Mouse (Mus musculus): ENCODE data around the gene Olfr65. TPM values are rescaled to one million over a fixed set of nuclear protein-coding genes. Genes with fewer than 3 reads are reported as not detected.

Gene Olfr65
- not detected in 2 replicates for polyA plus RNA-seq (2012; rRNA removed)
- not detected in 2 replicates for polyA plus RNA-seq (2014; fragmentation: Nextera tagmentation; extraction: Ambion mirVana)

DNA sequence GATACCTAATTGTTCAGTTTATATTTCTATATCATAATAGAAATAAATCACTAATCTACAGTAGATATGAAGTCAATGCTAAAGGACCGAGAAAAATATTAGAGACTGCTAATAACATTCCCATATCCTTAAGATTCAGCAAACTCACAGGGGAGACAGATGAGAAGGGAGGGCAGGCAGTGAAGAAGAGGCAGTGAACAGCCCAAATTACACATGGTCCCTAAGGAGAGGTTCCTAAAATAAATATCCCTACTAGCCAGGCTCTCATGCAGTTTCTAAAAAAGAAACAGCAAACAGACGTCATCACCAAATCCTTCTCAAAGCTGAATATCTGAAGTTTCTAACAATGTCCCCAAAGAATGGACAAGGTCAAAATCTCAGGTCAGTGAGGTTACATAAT, at the start of gene Olfr65:
Olfr65 (plus strand) TSS at position 301 of the 400 bp plus-strand sequence.
- Histone ChIP-seq H3K27me3 (ENCODE audit: control insufficient read depth, insufficient read depth, low read length) (no peaks in the 10 kb centered on the region; the same call in 1 of the 2 replicates), H3K4me2 (ENCODE audit: low read depth) (no peak within 1 kb of the TSS), H3K9ac (replicated peaks) (no peak within 1 kb of the TSS), H3K27ac (no peak within 1 kb of the TSS), H3K36me3 (replicated peaks; ENCODE audit: control insufficient read depth, insufficient read depth, low read depth) (no peaks in the 10 kb centered on the region), H3K4me3 (ENCODE audit: insufficient read depth in 1 of 2, low read depth in 2 of 2, low read length in 2 of 2) (no peak within 1 kb of the TSS), H3K9me3 (ENCODE audit: control insufficient read depth, low read length) (no peaks in the 10 kb centered on the region), H3K4me1 (replicated peaks; ENCODE audit: control insufficient read depth in 2 of 2, insufficient read depth in 2 of 2, low read length in 1 of 2) (peaks cover 0 to 2% of the 10 kb centered on the region in 2 experiments; a peak in 3 of 4 replicates)
- WGBS (ENCODE audit: insufficient replicate concordance), result 65% methylated on average over 2 of the region's 2 CpGs
- no peak for TF ChIP-seq EP300 (IDR thresholded peaks at IDR 0.05; ENCODE audit: low read depth)
- no peak for TF ChIP-seq CTCF (IDR thresholded peaks at IDR 0.05; ENCODE audit: low read depth)
- ATAC-seq (ENCODE audit: insufficient read depth) (no peak), DNase-seq (ENCODE audit: low read depth in 3 of 3, low spot score in 3 of 3) (no peak)

DNA sequence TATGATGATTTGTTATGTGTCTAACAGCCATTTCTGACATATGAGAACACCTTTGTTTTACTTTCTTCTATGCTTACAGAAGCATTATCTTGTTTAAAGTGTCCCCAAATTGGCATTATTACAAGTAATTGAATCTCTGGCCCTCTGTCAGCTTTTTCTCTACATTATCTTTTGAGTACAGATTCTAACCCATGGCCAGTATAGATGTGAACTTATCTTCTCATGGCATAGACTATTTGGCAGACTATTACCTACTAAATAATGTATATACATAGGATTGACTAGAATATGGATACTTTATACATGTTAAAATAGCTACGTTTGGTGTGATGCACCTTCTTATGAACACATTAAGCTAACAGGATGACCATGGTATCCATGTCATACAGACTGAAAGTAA, 48.6 kb upstream of the Olfr65 start:
- no peak for TF ChIP-seq CTCF (IDR thresholded peaks at IDR 0.05; ENCODE audit: low read depth)
- TF ChIP-seq EP300 (IDR thresholded peaks at IDR 0.05; ENCODE audit: low read depth), result peak; percentile 78
- H3K4me1 ChIP-seq (replicated peaks; ENCODE audit: control insufficient read depth in 2 of 2, insufficient read depth in 2 of 2, low read length in 1 of 2), result peaks cover 33% of the 10 kb centered on the region in 2 experiments
- H3K27ac ChIP-seq, result peak overlapping the region; percentile 70
- no peaks in the 10 kb centered on the region for H3K27me3 ChIP-seq (ENCODE audit: control insufficient read depth, insufficient read depth, low read length)
- DNase-seq (ENCODE audit: low read depth in 3 of 3, low spot score in 3 of 3) (no peak), ATAC-seq (ENCODE audit: insufficient read depth) (no peak; the same call in 1 of the 2 replicates)
- peak overlapping the region; percentile 16; the same call in 1 of the 2 replicates for H3K9ac ChIP-seq (replicated peaks)
- 38% methylated on average over 1 of the region's 1 CpGs for WGBS (ENCODE audit: insufficient replicate concordance)
- no peaks in the 10 kb centered on the region for H3K9me3 ChIP-seq (ENCODE audit: control insufficient read depth, low read length)
- no peaks in the 10 kb centered on the region for H3K36me3 ChIP-seq (replicated peaks; ENCODE audit: control insufficient read depth, insufficient read depth, low read depth)
- H3K4me3 ChIP-seq (ENCODE audit: insufficient read depth in 1 of 2, low read depth in 2 of 2, low read length in 2 of 2), result no peak overlapping the region
- H3K4me2 ChIP-seq (ENCODE audit: low read depth), result no peak overlapping the region

DNA sequence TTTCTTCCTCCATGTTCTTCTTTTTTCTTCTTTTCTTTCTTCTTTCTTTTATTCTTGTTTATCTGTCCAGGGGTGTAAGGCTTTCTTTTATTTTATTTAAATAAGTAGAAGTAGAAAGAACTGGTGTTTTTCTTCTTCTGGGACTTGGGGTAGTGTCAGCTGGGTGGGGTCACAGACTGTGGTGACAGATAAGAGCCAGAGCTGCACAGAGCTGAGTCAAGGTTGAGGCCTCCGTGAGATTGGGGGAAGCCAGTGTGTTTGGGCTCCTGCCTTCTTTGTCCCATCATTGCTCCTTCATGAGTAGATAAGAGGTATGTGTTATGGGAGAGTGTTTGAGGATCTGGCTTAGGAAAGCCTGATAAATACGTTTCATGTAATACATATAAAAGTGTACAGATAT, 44.2 kb upstream of the Olfr65 start:
- no peaks in the 10 kb centered on the region for H3K36me3 ChIP-seq (replicated peaks; ENCODE audit: control insufficient read depth, insufficient read depth, low read depth)
- DNase-seq (ENCODE audit: low read depth in 3 of 3, low spot score in 3 of 3) (peak in 2 of 3 experiments; percentile 94 to 95), ATAC-seq (ENCODE audit: insufficient read depth) (peak; percentile 86)
- TF ChIP-seq EP300 (IDR thresholded peaks at IDR 0.05; ENCODE audit: low read depth), result peak; percentile 97
- no peak for TF ChIP-seq CTCF (IDR thresholded peaks at IDR 0.05; ENCODE audit: low read depth)
- H3K9ac ChIP-seq (replicated peaks), result peak overlapping the region; percentile 77
- peak overlapping the region; percentile 98 for H3K27ac ChIP-seq
- H3K27me3 ChIP-seq (ENCODE audit: control insufficient read depth, insufficient read depth, low read length), result no peaks in the 10 kb centered on the region
- H3K4me1 ChIP-seq (replicated peaks; ENCODE audit: control insufficient read depth in 2 of 2, insufficient read depth in 2 of 2, low read length in 1 of 2), result peaks cover 50 to 58% of the 10 kb centered on the region in 2 experiments
- H3K4me2 ChIP-seq (ENCODE audit: low read depth), result peak overlapping the region; percentile 70
- WGBS (ENCODE audit: insufficient replicate concordance), result 7% methylated on average over 2 of the region's 2 CpGs
- H3K4me3 ChIP-seq (ENCODE audit: insufficient read depth in 1 of 2, low read depth in 2 of 2, low read length in 2 of 2), result peak overlapping the region in 1 of 2 experiments; percentile 26; a peak in 2 of 4 replicates
- H3K9me3 ChIP-seq (ENCODE audit: control insufficient read depth, low read length), result no peaks in the 10 kb centered on the region

- ATAC-seq (ENCODE audit: insufficient read depth) (peak; percentile 82), DNase-seq (ENCODE audit: low read depth in 3 of 3, low spot score in 3 of 3) (peak; percentile 94 to 100 (median 100))
- TF ChIP-seq EP300 (IDR thresholded peaks at IDR 0.05; ENCODE audit: low read depth), result peak; percentile 99
- TF ChIP-seq CTCF (IDR thresholded peaks at IDR 0.05; ENCODE audit: low read depth), result peak; percentile 78
- H3K4me2 ChIP-seq (ENCODE audit: low read depth), result peak overlapping the region; percentile 70
- H3K4me1 ChIP-seq (replicated peaks; ENCODE audit: control insufficient read depth in 2 of 2, insufficient read depth in 2 of 2, low read length in 1 of 2), result peaks cover 49 to 60% of the 10 kb centered on the region in 2 experiments
- H3K27ac ChIP-seq, result peak overlapping the region; percentile 98
- peak overlapping the region; percentile 84 for H3K9ac ChIP-seq (replicated peaks)
- H3K27me3 ChIP-seq (ENCODE audit: control insufficient read depth, insufficient read depth, low read length), result no peaks in the 10 kb centered on the region
- H3K36me3 ChIP-seq (replicated peaks; ENCODE audit: control insufficient read depth, insufficient read depth, low read depth), result no peaks in the 10 kb centered on the region
- H3K9me3 ChIP-seq (ENCODE audit: control insufficient read depth, low read length), result no peaks in the 10 kb centered on the region
- 9% methylated on average over 1 of the region's 1 CpGs for WGBS (ENCODE audit: insufficient replicate concordance)
- no peak overlapping the region for H3K4me3 ChIP-seq (ENCODE audit: insufficient read depth in 1 of 2, low read depth in 2 of 2, low read length in 2 of 2)
Measured at GRCm38 (mm10) chr7:103860855-103861254, 42.4 kb upstream of the Olfr65 start.

GRCm38 (mm10) chr7:103861531-103861930, 41.8 kb upstream of the Olfr65 start:
- H3K9ac ChIP-seq (replicated peaks), result peak overlapping the region; percentile 73
- TF ChIP-seq CTCF (IDR thresholded peaks at IDR 0.05; ENCODE audit: low read depth), result no peak
- TF ChIP-seq EP300 (IDR thresholded peaks at IDR 0.05; ENCODE audit: low read depth), result no peak
- H3K4me1 ChIP-seq (replicated peaks; ENCODE audit: control insufficient read depth in 2 of 2, insufficient read depth in 2 of 2, low read length in 1 of 2), result peaks cover 55 to 66% of the 10 kb centered on the region in 2 experiments

More at GRCm38 (mm10) chr7:103861531-103861930, 41.8 kb upstream of the Olfr65 start:
- Histone ChIP-seq H3K4me3 (ENCODE audit: insufficient read depth in 1 of 2, low read depth in 2 of 2, low read length in 2 of 2) (no peak overlapping the region), H3K27ac (peak overlapping the region; percentile 98), H3K4me2 (ENCODE audit: low read depth) (peak overlapping the region; percentile 52), H3K36me3 (replicated peaks; ENCODE audit: control insufficient read depth, insufficient read depth, low read depth) (no peaks in the 10 kb centered on the region), H3K9me3 (ENCODE audit: control insufficient read depth, low read length) (no peaks in the 10 kb centered on the region), H3K27me3 (ENCODE audit: control insufficient read depth, insufficient read depth, low read length) (no peaks in the 10 kb centered on the region)
- 39% methylated on average over 3 of the region's 3 CpGs for WGBS (ENCODE audit: insufficient replicate concordance)
- no peak for ATAC-seq (ENCODE audit: insufficient read depth)
- no peak for DNase-seq (ENCODE audit: low read depth in 3 of 3, low spot score in 3 of 3)
